Mouse (Mus musculus) kidney, embryonic 16.5 days (tissue): Measurements from ENCODE around the gene Fam169a. TPM values are rescaled to one million over a fixed set of nuclear protein-coding genes. Genes with fewer than 3 reads are reported as not detected.

Source experiments
- ATAC-seq: fragments of 200-750 bp; cut with Nextera tagmentation; 2 replicates; pipeline ENCODE4 v1.8.0; 2017; ENCODE audit warnings: moderate TSS enrichment; ENCODE audit not compliant: low FRiP score, low TSS enrichment
- H3K27ac ChIP-seq: fragments of 300-500 bp; sonication (generic); 2 replicates; pipeline ENCODE4 v1.5.1; 2014; ENCODE audit warnings: low read length
- H3K27me3 ChIP-seq: fragments of 300-500 bp; sonication (generic); 2 replicates; pipeline ENCODE4 v1.6.1; 2014; ENCODE audit warnings: low read length, control low read depth, mixed read lengths; ENCODE audit not compliant: insufficient read depth
- H3K36me3 ChIP-seq: fragments of 300-500 bp; sonication (generic); 2 replicates; pipeline ENCODE4 v1.6.1; 2014; ENCODE audit warnings: low read length, control low read depth, mixed read lengths; ENCODE audit not compliant: insufficient read depth
- H3K4me1 ChIP-seq: fragments of 300-500 bp; sonication (generic); 2 replicates; pipeline ENCODE4 v1.6.1; 2014; ENCODE audit warnings: low read length, control low read depth, mixed read lengths; ENCODE audit not compliant: insufficient read depth
- H3K4me2 ChIP-seq: fragments of 300-500 bp; sonication (generic); replicated peaks from 2 replicates; pipeline ENCODE4 v1.6.1; 2014; ENCODE audit warnings: low read depth, low read length
- H3K4me3 ChIP-seq: fragments of 300-500 bp; sonication (generic); 2 replicates; pipeline ENCODE4 v1.5.1; 2014; ENCODE audit warnings: mild to moderate bottlenecking, low read length
- H3K9ac ChIP-seq: fragments of 300-500 bp; sonication (generic); replicated peaks from 2 replicates; pipeline ENCODE4 v1.6.1; 2014; ENCODE audit warnings: low read length
- H3K9me3 ChIP-seq: fragments of 300-500 bp; sonication (generic); 2 replicates; pipeline ENCODE4 v1.6.1; 2016; ENCODE audit warnings: low read length, control low read depth
- WGBS: fragments of 180-500 bp; shearing (Covaris S2); extraction: QIAGEN DNeasy Blood & Tissue Kit; methylation state at CpG from one replicate; pipeline ENCODE4 v1.1.7; 2014; 5-methylcytosine and 5-hydroxymethylcytosine counted together
- polyA plus RNA-seq: library from polyadenylated mRNA; unstranded; fragments of >200 nt; fragmentation: Nextera tagmentation; extraction: Ambion mirVana; gene quantifications from 2 replicates; pipeline ENCODE4 v1.2.1, GENCODE M21; 2015

The Fam169a gene
- polyA plus RNA-seq, 1 experiment from 2014 or later = 2.3 TPM

- Histone ChIP-seq H3K4me1 (0 out of 2 replicates have a peak, but pooled peaks cover 3% of the 10 kb centered on the region), H3K4me2 (peak overlapping the region; percentile 99), H3K9ac (peak overlapping the region; percentile 76), H3K27ac (no peak overlapping the region), H3K36me3 (no peaks in the 10 kb centered on the region), H3K27me3 (peaks cover 22% of the 10 kb centered on the region; the same call in 1 of the 2 replicates), H3K4me3 (peak overlapping the region; percentile 79), H3K9me3 (no peaks in the 10 kb centered on the region)
- whole genome bisulfite sequencing = under 1% methylated on average over 59 of the region's 76 CpGs
- peak; percentile 83 for ATAC-seq
Observed at GRCm38 (mm10) chr13:97071626-97072241, 4.6 kb downstream of the Fam169a start.

- H3K27ac ChIP-seq = no peak overlapping the region
- ATAC-seq = no peak
- H3K36me3 ChIP-seq = no peaks in the 10 kb centered on the region
- 0 out of 2 replicates have a peak, but pooled peaks cover 3% of the 10 kb centered on the region for H3K4me1 ChIP-seq
- no peak overlapping the region for H3K4me3 ChIP-seq
- H3K9ac ChIP-seq = no peak overlapping the region
- WGBS = 70% methylated on average over 1 of the region's 1 CpGs
- peaks cover 16% of the 10 kb centered on the region; the same call in 1 of the 2 replicates for H3K27me3 ChIP-seq
- H3K4me2 ChIP-seq = no peak overlapping the region
- H3K9me3 ChIP-seq = no peaks in the 10 kb centered on the region
Observed at GRCm38 (mm10) chr13:97073497-97073896, 6.4 kb downstream of the Fam169a start.

- Histone ChIP-seq H3K27ac (no peak overlapping the region), H3K27me3 (0 out of 2 replicates have a peak, but pooled peaks cover 5% of the 10 kb centered on the region), H3K4me3 (no peak overlapping the region), H3K9me3 (no peaks in the 10 kb centered on the region), H3K4me2 (no peak overlapping the region), H3K36me3 (no peaks in the 10 kb centered on the region), H3K9ac (no peak overlapping the region), H3K4me1 (no peaks in the 10 kb centered on the region)
- no peak for ATAC-seq
- WGBS = 94% methylated on average over 2 of the region's 2 CpGs
Observed at GRCm38 (mm10) chr13:97077556-97077955, 10.5 kb downstream of the Fam169a start.

GRCm38 (mm10) chr13:97080201-97080600 lies 13.1 kb downstream of the Fam169a start:
- no peaks in the 10 kb centered on the region for H3K4me1 ChIP-seq
- no peak overlapping the region for H3K4me2 ChIP-seq
- no peak overlapping the region for H3K9ac ChIP-seq
- no peaks in the 10 kb centered on the region for H3K9me3 ChIP-seq
- H3K27ac ChIP-seq = no peak overlapping the region
- ATAC-seq = no peak
- no peaks in the 10 kb centered on the region for H3K36me3 ChIP-seq
- no peak overlapping the region for H3K4me3 ChIP-seq
- no peaks in the 10 kb centered on the region for H3K27me3 ChIP-seq
- whole genome bisulfite sequencing = 72% methylated on average over 2 of the region's 2 CpGs

GRCm38 (mm10) chr13:97080615-97081014 lies 13.5 kb downstream of the Fam169a start:
- no peaks in the 10 kb centered on the region for H3K36me3 ChIP-seq
- H3K4me1 ChIP-seq = no peaks in the 10 kb centered on the region
- no peak overlapping the region for H3K27ac ChIP-seq
- no peaks in the 10 kb centered on the region for H3K9me3 ChIP-seq
- no peak overlapping the region for H3K4me3 ChIP-seq
- ATAC-seq = no peak
- no peak overlapping the region for H3K9ac ChIP-seq
- H3K4me2 ChIP-seq = no peak overlapping the region
- H3K27me3 ChIP-seq = no peaks in the 10 kb centered on the region
- WGBS = 83% methylated on average over 3 of the region's 3 CpGs

- Histone ChIP-seq H3K4me3 (no peak overlapping the region), H3K27me3 (no peaks in the 10 kb centered on the region)
- ATAC-seq = no peak
Observed at GRCm38 (mm10) chr13:97082432-97082831, 15.3 kb downstream of the Fam169a start.

GRCm38 (mm10) chr13:97086316-97086715 lies 19.2 kb downstream of the Fam169a start:
- no peak overlapping the region for H3K4me3 ChIP-seq
- H3K36me3 ChIP-seq = no peaks in the 10 kb centered on the region
- H3K27ac ChIP-seq = no peak overlapping the region
- no peaks in the 10 kb centered on the region for H3K27me3 ChIP-seq
- no peak overlapping the region for H3K9ac ChIP-seq
- no peaks in the 10 kb centered on the region for H3K9me3 ChIP-seq
- ATAC-seq = no peak
- WGBS = 84% methylated on average over 9 of the region's 9 CpGs
- no peak overlapping the region for H3K4me2 ChIP-seq
- no peaks in the 10 kb centered on the region for H3K4me1 ChIP-seq

More at GRCm38 (mm10) chr13:97082432-97082831, 15.3 kb downstream of the Fam169a start:
- Histone ChIP-seq H3K4me1 (no peaks in the 10 kb centered on the region), H3K9ac (no peak overlapping the region), H3K9me3 (no peaks in the 10 kb centered on the region), H3K4me2 (no peak overlapping the region), H3K36me3 (no peaks in the 10 kb centered on the region), H3K27ac (no peak overlapping the region)
- 87% methylated on average over 7 of the region's 7 CpGs for WGBS

- H3K4me3 ChIP-seq = no peak overlapping the region
- no peak overlapping the region for H3K9ac ChIP-seq
- no peak overlapping the region for H3K4me2 ChIP-seq
- no peaks in the 10 kb centered on the region for H3K27me3 ChIP-seq
- no peak for ATAC-seq
- no peaks in the 10 kb centered on the region for H3K36me3 ChIP-seq
- H3K9me3 ChIP-seq = no peaks in the 10 kb centered on the region
- no peaks in the 10 kb centered on the region for H3K4me1 ChIP-seq
- 91% methylated on average over 6 of the region's 6 CpGs for WGBS
- H3K27ac ChIP-seq = no peak overlapping the region
Observed at GRCm38 (mm10) chr13:97087421-97087820, 20.3 kb downstream of the Fam169a start.

GRCm38 (mm10) chr13:97088183-97088582 lies 21.1 kb downstream of the Fam169a start:
- Histone ChIP-seq H3K27me3 (no peaks in the 10 kb centered on the region), H3K4me1 (no peaks in the 10 kb centered on the region), H3K27ac (no peak overlapping the region), H3K4me2 (no peak overlapping the region), H3K9ac (no peak overlapping the region), H3K36me3 (no peaks in the 10 kb centered on the region), H3K4me3 (no peak overlapping the region), H3K9me3 (no peaks in the 10 kb centered on the region)
- 70% methylated on average over 3 of the region's 3 CpGs for WGBS
- ATAC-seq = no peak

GRCm38 (mm10) chr13:97095726-97096125 lies 28.6 kb downstream of the Fam169a start:
- 77% methylated on average over 4 of the region's 4 CpGs for WGBS

More at GRCm38 (mm10) chr13:97095726-97096125, 28.6 kb downstream of the Fam169a start:
- no peak overlapping the region for H3K4me3 ChIP-seq
- no peaks in the 10 kb centered on the region for H3K36me3 ChIP-seq
- ATAC-seq = no peak
- no peak overlapping the region for H3K4me2 ChIP-seq
- no peaks in the 10 kb centered on the region for H3K27me3 ChIP-seq
- no peak overlapping the region for H3K9ac ChIP-seq
- no peak overlapping the region for H3K27ac ChIP-seq
- H3K9me3 ChIP-seq = no peaks in the 10 kb centered on the region
- H3K4me1 ChIP-seq = no peaks in the 10 kb centered on the region
